Mouse (Mus musculus) splenic B cell, adult 2 months (primary cell): Measurements from ENCODE around the gene Foxs1.

ENCODE experiments used
- DNase-seq: peaks from one replicate; pipeline ENCODE4 v3.0.0-alpha.2; 2011; ENCODE audit warnings: low read depth, low spot score
- H3K27me3 ChIP-seq: 2 replicates; pipeline ENCODE4 v1.6.1; 2012; ENCODE audit warnings: mild to moderate bottlenecking, low read length, moderate library complexity, mixed read lengths; ENCODE audit not compliant: control insufficient read depth, poor library complexity, insufficient read depth, severe bottlenecking
- H3K36me3 ChIP-seq: 2 replicates; pipeline ENCODE4 v1.6.1; 2012; ENCODE audit warnings: mild to moderate bottlenecking, low read length, moderate library complexity, mixed read lengths; ENCODE audit not compliant: control insufficient read depth, poor library complexity, insufficient read depth, severe bottlenecking

Foxs1 gene

GRCm38 (mm10) chr2:152902658-152903057 lies 30.4 kb downstream of the Foxs1 start:
- Histone ChIP-seq H3K36me3 (no peaks in the 10 kb centered on the region), H3K27me3 (no peaks in the 10 kb centered on the region)
- no peak for DNase-seq

GRCm38 (mm10) chr2:152901296-152901695 lies 31.7 kb downstream of the Foxs1 start:
- H3K36me3 ChIP-seq: no peaks in the 10 kb centered on the region
- no peak for DNase-seq
- H3K27me3 ChIP-seq: no peaks in the 10 kb centered on the region

GRCm38 (mm10) chr2:152899011-152899410 lies 34.0 kb downstream of the Foxs1 start:
- Histone ChIP-seq H3K27me3 (no peaks in the 10 kb centered on the region), H3K36me3 (0 out of 2 replicates have a peak, but pooled peaks cover 1% of the 10 kb centered on the region)
- DNase-seq: no peak

GRCm38 (mm10) chr2:152896926-152897325 lies 36.1 kb downstream of the Foxs1 start:
- H3K36me3 ChIP-seq: peaks cover 1% of the 10 kb centered on the region; the same call in 1 of the 2 replicates
- no peak for DNase-seq
- no peaks in the 10 kb centered on the region for H3K27me3 ChIP-seq

GRCm38 (mm10) chr2:152895834-152896233 lies 37.2 kb downstream of the Foxs1 start:
- no peak for DNase-seq
- Histone ChIP-seq H3K36me3 (peaks cover 1% of the 10 kb centered on the region; the same call in 1 of the 2 replicates), H3K27me3 (no peaks in the 10 kb centered on the region)

GRCm38 (mm10) chr2:152888774-152889173 lies 44.2 kb downstream of the Foxs1 start:
- H3K27me3 ChIP-seq: no peaks in the 10 kb centered on the region
- DNase-seq: no peak
- peaks cover 3% of the 10 kb centered on the region; the same call in 1 of the 2 replicates for H3K36me3 ChIP-seq

GRCm38 (mm10) chr2:152887230-152887629 lies 45.8 kb downstream of the Foxs1 start:
- H3K27me3 ChIP-seq: no peaks in the 10 kb centered on the region
- peaks cover 3% of the 10 kb centered on the region; the same call in 1 of the 2 replicates for H3K36me3 ChIP-seq
- no peak for DNase-seq

- Histone ChIP-seq H3K27me3 (no peaks in the 10 kb centered on the region), H3K36me3 (peaks cover 3% of the 10 kb centered on the region; the same call in 1 of the 2 replicates)
- DNase-seq: no peak
These were observed 48.8 kb downstream of the Foxs1 start for GRCm38 (mm10) chr2:152884101-152884645.
